Mouse (Mus musculus) cortical plate, adult 2 months (tissue): ENCODE results near the gene Syne2. TPM values are rescaled to one million over a fixed set of nuclear protein-coding genes. Genes with fewer than 3 reads are reported as not detected.
A peak's percentile ranks its signal among the peaks of the same experiment; 100 is the strongest.

Experiments
- H3K27ac ChIP-seq: fragments of 200-500 bp; 2 replicates; pipeline ENCODE4 v1.5.1; 2012; ENCODE audit warnings: low read length, control low read depth, inconsistent platforms; ENCODE audit not compliant: insufficient read depth
- H3K4me1 ChIP-seq: fragments of 200-500 bp; 2 replicates; pipeline ENCODE4 v1.6.1; 2011; ENCODE audit warnings: low read length; ENCODE audit not compliant: control insufficient read depth, insufficient read depth
- H3K4me3 ChIP-seq: fragments of 200-500 bp; 2 replicates; pipeline ENCODE4 v1.5.1; 2011; ENCODE audit warnings: mild to moderate bottlenecking, low read length, control low read depth; ENCODE audit not compliant: insufficient read depth
- CTCF ChIP-seq: fragments of 200-500 bp; IDR thresholded peaks from 2 replicates; pipeline ENCODE4 v1.5.1; 2011; ENCODE audit warnings: mild to moderate bottlenecking, control low read depth, low read length; ENCODE audit not compliant: insufficient read depth; ENCODE audit errors: extremely low read depth
- POLR2A ChIP-seq: fragments of 200-500 bp; IDR thresholded peaks from 2 replicates; pipeline ENCODE4 v1.6.1; 2011; ENCODE audit warnings: mild to moderate bottlenecking, low read length, control low read depth; ENCODE audit not compliant: insufficient read depth; ENCODE audit errors: extremely low read depth
- polyA plus RNA-seq: library from polyadenylated mRNA; depleted of rRNA; stranded (reverse); fragments of >200 nt; gene quantifications from 2 replicates; pipeline ENCODE4 v1.2.3, GENCODE M21; 2012

The Syne2 gene
- polyA plus RNA-seq, 1 experiment: 20.6 TPM

GRCm38 (mm10) chr12:75918415-75918814, 100.5 kb downstream of the Syne2 start:
- Histone ChIP-seq H3K4me3 (no peak overlapping the region), H3K4me1 (no peaks in the 10 kb centered on the region), H3K27ac (no peak overlapping the region)
- TF ChIP-seq CTCF: no peak
- no peak for TF ChIP-seq POLR2A

DNA sequence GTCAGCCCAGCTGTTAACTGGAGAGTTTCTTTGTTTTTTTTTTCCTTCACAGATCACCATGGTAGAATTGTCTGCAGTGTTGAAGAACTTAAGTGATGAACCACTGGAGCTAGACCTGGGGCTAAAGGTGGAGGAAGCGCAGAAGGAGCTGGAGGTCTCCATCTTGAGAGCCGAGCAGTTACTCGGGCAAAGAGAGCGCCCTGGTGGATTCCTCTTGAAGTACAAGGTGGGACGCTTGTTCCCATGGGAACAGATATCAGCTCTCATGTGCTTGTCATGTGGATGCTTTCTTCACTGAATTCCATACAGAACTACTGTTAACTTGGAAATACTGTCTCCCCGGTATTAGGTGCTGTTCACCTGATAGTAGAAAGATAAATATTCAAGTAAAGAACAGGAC, 101.0 kb downstream of the Syne2 start:
- Histone ChIP-seq H3K4me1 (no peaks in the 10 kb centered on the region), H3K4me3 (no peak overlapping the region), H3K27ac (no peak overlapping the region)
- TF ChIP-seq POLR2A (no peak), CTCF (peak; percentile 69)

GRCm38 (mm10) chr12:75922900-75923299, 105.0 kb downstream of the Syne2 start:
- Histone ChIP-seq H3K4me1 (no peaks in the 10 kb centered on the region), H3K4me3 (no peak overlapping the region), H3K27ac (no peak overlapping the region)
- TF ChIP-seq POLR2A: no peak
- no peak for TF ChIP-seq CTCF

DNA sequence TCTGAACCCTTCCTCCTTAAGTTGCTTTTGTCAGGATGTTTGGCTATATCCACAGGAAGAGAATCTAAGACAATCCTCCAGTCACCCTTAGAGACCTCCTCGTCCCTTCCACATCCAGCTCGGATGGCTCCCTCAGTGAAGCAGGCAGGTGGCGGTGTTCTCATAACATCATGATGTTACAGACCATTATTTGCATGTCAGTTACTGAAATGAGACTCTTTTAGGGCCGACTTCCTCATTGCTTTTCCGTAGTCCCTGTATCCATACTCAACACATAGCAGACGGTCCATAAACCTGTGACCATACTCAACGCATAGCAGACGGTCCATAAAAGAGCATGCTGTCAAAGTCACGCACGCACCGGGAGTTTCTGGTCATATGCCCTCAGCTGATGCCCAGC, 106.9 kb downstream of the Syne2 start:
- TF ChIP-seq POLR2A (no peak), CTCF (no peak)
- H3K27ac ChIP-seq: no peak overlapping the region
- H3K4me1 ChIP-seq: no peaks in the 10 kb centered on the region
- H3K4me3 ChIP-seq: no peak overlapping the region

DNA sequence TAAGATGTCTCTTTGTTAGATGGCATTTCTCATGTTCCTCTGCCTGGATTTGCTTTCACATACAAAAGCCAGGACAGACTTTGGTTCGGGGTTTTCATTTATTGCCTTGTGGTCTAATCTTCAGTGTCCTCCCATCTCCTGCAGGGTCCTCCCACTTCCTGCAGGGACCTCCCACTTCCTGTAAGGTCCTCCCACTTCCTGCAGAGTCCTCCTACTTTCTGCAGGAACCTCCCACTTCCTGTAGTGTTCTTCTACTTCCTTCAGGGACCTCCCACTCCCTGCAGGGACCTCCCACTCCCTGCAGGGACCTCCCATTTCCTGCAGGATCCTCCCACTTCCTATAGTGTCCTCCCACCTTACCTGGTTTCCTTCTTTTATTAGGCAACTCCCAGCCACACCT, 109.7 kb downstream of the Syne2 start:
- no peak for TF ChIP-seq POLR2A
- no peak for TF ChIP-seq CTCF
- Histone ChIP-seq H3K27ac (no peak overlapping the region), H3K4me3 (no peak overlapping the region), H3K4me1 (no peaks in the 10 kb centered on the region)

DNA sequence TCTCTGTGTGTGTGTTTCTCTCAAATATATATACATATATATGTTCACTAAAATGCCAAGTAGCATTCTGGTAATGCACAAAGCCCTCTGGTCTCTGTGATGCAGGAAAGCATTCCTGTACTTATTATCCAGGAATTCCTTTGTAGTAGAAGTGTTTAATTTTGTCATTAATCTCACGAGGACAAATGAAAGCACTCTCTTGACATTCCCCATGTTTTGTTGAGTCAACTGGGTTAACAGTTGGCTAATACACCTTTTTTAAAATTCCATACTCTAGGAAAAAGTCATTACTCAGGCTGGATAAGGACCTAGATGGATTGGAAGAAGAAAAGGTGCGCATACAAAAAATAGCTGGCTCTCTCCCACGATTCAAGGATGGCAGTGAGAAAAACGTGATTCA, 115.6 kb downstream of the Syne2 start:
- Histone ChIP-seq H3K27ac (no peak overlapping the region), H3K4me3 (no peak overlapping the region), H3K4me1 (no peaks in the 10 kb centered on the region)
- TF ChIP-seq POLR2A (no peak), CTCF (no peak)

DNA sequence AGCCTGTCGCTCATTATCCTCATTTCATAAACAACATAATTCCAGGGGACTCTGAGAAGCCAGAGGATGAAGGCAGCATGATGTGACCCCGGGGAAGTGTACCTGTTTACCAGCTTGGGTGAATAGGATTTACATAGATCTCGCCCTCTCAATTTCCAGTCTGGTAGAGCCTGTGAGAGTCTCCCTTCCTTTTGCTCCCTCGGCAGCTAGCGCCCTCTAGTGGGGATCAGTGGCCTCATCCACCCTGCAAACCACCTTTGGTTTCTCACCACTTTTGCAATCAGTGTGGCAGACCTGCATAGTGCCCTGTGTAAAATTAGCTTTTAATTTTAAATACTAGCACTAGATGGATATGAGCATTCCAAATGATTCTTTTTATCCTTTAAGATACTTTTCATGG, 133.4 kb downstream of the Syne2 start:
- H3K4me3 ChIP-seq: no peak overlapping the region
- TF ChIP-seq CTCF (peak; percentile 58), POLR2A (no peak)
- H3K27ac ChIP-seq: no peak overlapping the region
- no peaks in the 10 kb centered on the region for H3K4me1 ChIP-seq

GRCm38 (mm10) chr12:75952011-75952410, 134.1 kb downstream of the Syne2 start:
- H3K4me3 ChIP-seq: no peak overlapping the region
- no peaks in the 10 kb centered on the region for H3K4me1 ChIP-seq
- H3K27ac ChIP-seq: no peak overlapping the region
- TF ChIP-seq POLR2A (no peak), CTCF (no peak)

- Histone ChIP-seq H3K4me1 (no peaks in the 10 kb centered on the region), H3K27ac (no peak overlapping the region), H3K4me3 (no peak overlapping the region)
- TF ChIP-seq CTCF (no peak), POLR2A (no peak)
Measured at GRCm38 (mm10) chr12:75966441-75967195, 148.7 kb downstream of the Syne2 start.

DNA sequence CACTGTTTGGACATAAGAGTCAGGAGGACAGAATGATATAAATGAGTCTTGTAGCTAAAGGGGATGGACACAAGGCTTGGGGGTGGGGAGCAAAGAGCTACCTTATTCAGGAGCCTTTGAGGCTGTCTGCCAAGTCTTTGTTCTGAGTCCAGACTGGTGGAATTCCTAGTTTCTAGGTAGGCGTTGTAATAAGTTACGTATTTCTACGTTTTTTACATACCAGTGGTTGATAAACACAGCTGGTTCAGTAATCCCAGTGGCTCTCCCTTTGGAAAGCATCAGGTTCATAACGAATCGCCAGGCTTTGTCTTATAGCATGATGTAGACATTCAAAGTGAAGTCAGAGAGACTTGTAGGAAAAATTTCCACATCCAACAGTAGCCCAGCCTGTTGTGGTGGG, 161.1 kb downstream of the Syne2 start:
- no peaks in the 10 kb centered on the region for H3K4me1 ChIP-seq
- H3K4me3 ChIP-seq: no peak overlapping the region
- TF ChIP-seq POLR2A (no peak), CTCF (no peak)
- no peak overlapping the region for H3K27ac ChIP-seq
